Mouse (Mus musculus): ENCODE results near the gene Rps27. TPM values are rescaled to one million over a fixed set of nuclear protein-coding genes. Genes with fewer than 3 reads are reported as not detected.

The Rps27 gene
- polyA plus RNA-seq, 1 experiment from 2014 or later, result 1,461 TPM

DNA sequence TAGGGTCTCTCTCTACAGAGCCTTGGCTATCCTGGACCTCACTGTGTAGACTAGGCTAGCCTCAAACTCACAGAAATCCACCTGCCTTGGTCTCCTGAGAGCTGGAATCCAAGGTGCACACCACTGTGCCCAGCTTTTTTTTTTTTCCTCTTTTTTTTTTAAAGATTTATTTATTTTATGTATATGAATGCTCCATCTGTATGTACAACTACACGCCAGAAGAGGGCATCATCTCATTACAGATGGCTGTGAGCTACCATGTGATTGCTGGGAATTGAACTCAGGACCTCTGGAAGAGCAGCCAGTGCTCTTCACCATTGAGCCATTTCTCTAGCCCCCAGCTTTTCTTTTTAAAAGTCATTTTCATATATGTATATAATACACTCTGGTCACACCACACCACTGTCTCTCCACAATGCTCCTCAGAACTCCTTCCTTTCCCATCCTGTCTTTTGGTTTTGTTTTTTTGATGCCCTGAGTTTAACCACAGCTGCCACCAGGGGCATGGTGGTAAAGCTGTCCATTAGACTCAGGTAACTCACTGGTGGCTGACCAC, 2.5 kb upstream of the Rps27 start:
- Histone ChIP-seq H3K27ac (ENCODE audit: low read length) (no peak overlapping the region), H3K36me3 (ENCODE audit: control insufficient read depth, insufficient read depth, low read length) (no peaks in the 10 kb centered on the region), H3K4me1 (ENCODE audit: control insufficient read depth, insufficient read depth, low read length) (peaks cover 14% of the 10 kb centered on the region), H3K27me3 (replicated peaks; ENCODE audit: control insufficient read depth, insufficient read depth, low read length) (no peaks in the 10 kb centered on the region), H3K4me2 (ENCODE audit: low read depth, low read length) (no peak overlapping the region), H3K9ac (ENCODE audit: low read depth, low read length) (no peak overlapping the region), H3K9me3 (ENCODE audit: control insufficient read depth, low read length) (no peaks in the 10 kb centered on the region), H3K4me3 (ENCODE audit: low read length) (no peak overlapping the region)
- ATAC-seq, result no peak
- WGBS, result 48% methylated on average over 1 of the region's 1 CpGs

- ATAC-seq, result peak; percentile 66
- 12% methylated on average over 12 of the region's 12 CpGs for WGBS
Observed at GRCm38 (mm10) chr3:90213956-90214684, 669 bp upstream of the Rps27 start.

GRCm38 (mm10) chr3:90212723-90213122, 728 bp downstream of the Rps27 start:
- Histone ChIP-seq H3K9ac (ENCODE audit: low read depth, low read length) (peak overlapping the region; percentile 93), H3K9me3 (ENCODE audit: control insufficient read depth, low read length) (no peaks in the 10 kb centered on the region), H3K36me3 (ENCODE audit: control insufficient read depth, insufficient read depth, low read length) (peaks cover 13% of the 10 kb centered on the region), H3K4me2 (ENCODE audit: low read depth, low read length) (peak overlapping the region; percentile 93), H3K27ac (ENCODE audit: low read length) (peak overlapping the region; percentile 89; the same call in 1 of the 2 replicates), H3K27me3 (replicated peaks; ENCODE audit: control insufficient read depth, insufficient read depth, low read length) (no peaks in the 10 kb centered on the region), H3K4me1 (ENCODE audit: control insufficient read depth, insufficient read depth, low read length) (peaks cover 14% of the 10 kb centered on the region), H3K4me3 (ENCODE audit: low read length) (peak overlapping the region; percentile 85)
- WGBS, result 9% methylated on average over 5 of the region's 5 CpGs
- ATAC-seq, result no peak

More at GRCm38 (mm10) chr3:90213956-90214684, 669 bp upstream of the Rps27 start:
- Histone ChIP-seq H3K27me3 (replicated peaks; ENCODE audit: control insufficient read depth, insufficient read depth, low read length) (no peaks in the 10 kb centered on the region), H3K9me3 (ENCODE audit: control insufficient read depth, low read length) (no peaks in the 10 kb centered on the region), H3K27ac (ENCODE audit: low read length) (no peak overlapping the region), H3K9ac (ENCODE audit: low read depth, low read length) (peak overlapping the region; percentile 46; the same call in 1 of the 2 replicates), H3K36me3 (ENCODE audit: control insufficient read depth, insufficient read depth, low read length) (peaks cover 3% of the 10 kb centered on the region; the same call in 1 of the 2 replicates), H3K4me2 (ENCODE audit: low read depth, low read length) (peak overlapping the region; percentile 43), H3K4me3 (ENCODE audit: low read length) (peak overlapping the region; percentile 85), H3K4me1 (ENCODE audit: control insufficient read depth, insufficient read depth, low read length) (peaks cover 14% of the 10 kb centered on the region)

GRCm38 (mm10) chr3:90211475-90212398, 1.7 kb downstream of the Rps27 start:
- 72% methylated on average over 13 of the region's 13 CpGs for WGBS
- H3K27me3 ChIP-seq (replicated peaks; ENCODE audit: control insufficient read depth, insufficient read depth, low read length), result no peaks in the 10 kb centered on the region
- peak overlapping the region; percentile 93 for H3K9ac ChIP-seq (ENCODE audit: low read depth, low read length)
- H3K27ac ChIP-seq (ENCODE audit: low read length), result no peak overlapping the region; the same call in 1 of the 2 replicates
- peaks cover 14% of the 10 kb centered on the region for H3K4me1 ChIP-seq (ENCODE audit: control insufficient read depth, insufficient read depth, low read length)
- peak overlapping the region; percentile 93 for H3K4me2 ChIP-seq (ENCODE audit: low read depth, low read length)
- H3K9me3 ChIP-seq (ENCODE audit: control insufficient read depth, low read length), result no peaks in the 10 kb centered on the region
- ATAC-seq, result no peak
- peak overlapping the region; percentile 85 for H3K4me3 ChIP-seq (ENCODE audit: low read length)
- peaks cover 13% of the 10 kb centered on the region for H3K36me3 ChIP-seq (ENCODE audit: control insufficient read depth, insufficient read depth, low read length)

- Histone ChIP-seq H3K36me3 (ENCODE audit: control insufficient read depth, insufficient read depth, low read length) (peaks cover 13% of the 10 kb centered on the region), H3K27ac (ENCODE audit: low read length) (no peak overlapping the region), H3K4me1 (ENCODE audit: control insufficient read depth, insufficient read depth, low read length) (peaks cover 14% of the 10 kb centered on the region), H3K4me3 (ENCODE audit: low read length) (no peak overlapping the region), H3K9me3 (ENCODE audit: control insufficient read depth, low read length) (no peaks in the 10 kb centered on the region), H3K4me2 (ENCODE audit: low read depth, low read length) (no peak overlapping the region), H3K9ac (ENCODE audit: low read depth, low read length) (no peak overlapping the region), H3K27me3 (replicated peaks; ENCODE audit: control insufficient read depth, insufficient read depth, low read length) (no peaks in the 10 kb centered on the region)
- WGBS, result 91% methylated on average over 5 of the region's 5 CpGs
- no peak for ATAC-seq
Observed at GRCm38 (mm10) chr3:90209908-90210566, 3.4 kb downstream of the Rps27 start.

- Histone ChIP-seq H3K27me3 (replicated peaks; ENCODE audit: control insufficient read depth, insufficient read depth, low read length) (no peaks in the 10 kb centered on the region), H3K4me1 (ENCODE audit: control insufficient read depth, insufficient read depth, low read length) (peaks cover 14% of the 10 kb centered on the region), H3K4me3 (ENCODE audit: low read length) (no peak overlapping the region), H3K27ac (ENCODE audit: low read length) (no peak overlapping the region), H3K9ac (ENCODE audit: low read depth, low read length) (no peak overlapping the region), H3K4me2 (ENCODE audit: low read depth, low read length) (no peak overlapping the region), H3K36me3 (ENCODE audit: control insufficient read depth, insufficient read depth, low read length) (peaks cover 13% of the 10 kb centered on the region), H3K9me3 (ENCODE audit: control insufficient read depth, low read length) (no peaks in the 10 kb centered on the region)
- no peak for ATAC-seq
- WGBS, result 80% methylated on average over 2 of the region's 2 CpGs
Observed at GRCm38 (mm10) chr3:90208662-90209061, 4.8 kb downstream of the Rps27 start.

GRCm38 (mm10) chr3:90204582-90204981, 8.9 kb downstream of the Rps27 start:
- 91% methylated on average over 2 of the region's 2 CpGs for WGBS
- H3K4me1 ChIP-seq (ENCODE audit: control insufficient read depth, insufficient read depth, low read length), result no peaks in the 10 kb centered on the region
- ATAC-seq, result no peak

GRCm38 (mm10) chr3:90203619-90204018, 9.8 kb downstream of the Rps27 start:
- H3K4me1 ChIP-seq (ENCODE audit: control insufficient read depth, insufficient read depth, low read length), result no peaks in the 10 kb centered on the region
- H3K9me3 ChIP-seq (ENCODE audit: control insufficient read depth, low read length), result no peaks in the 10 kb centered on the region
- ATAC-seq, result no peak
- peaks cover 8% of the 10 kb centered on the region; the same call in 1 of the 2 replicates for H3K36me3 ChIP-seq (ENCODE audit: control insufficient read depth, insufficient read depth, low read length)
- no peaks in the 10 kb centered on the region for H3K27me3 ChIP-seq (replicated peaks; ENCODE audit: control insufficient read depth, insufficient read depth, low read length)
- no peak overlapping the region for H3K27ac ChIP-seq (ENCODE audit: low read length)
- H3K9ac ChIP-seq (ENCODE audit: low read depth, low read length), result no peak overlapping the region
- H3K4me3 ChIP-seq (ENCODE audit: low read length), result no peak overlapping the region
- no peak overlapping the region for H3K4me2 ChIP-seq (ENCODE audit: low read depth, low read length)
- 64% methylated on average over 5 of the region's 5 CpGs for WGBS

More at GRCm38 (mm10) chr3:90204582-90204981, 8.9 kb downstream of the Rps27 start:
- no peaks in the 10 kb centered on the region for H3K27me3 ChIP-seq (replicated peaks; ENCODE audit: control insufficient read depth, insufficient read depth, low read length)
- H3K27ac ChIP-seq (ENCODE audit: low read length), result no peak overlapping the region
- no peaks in the 10 kb centered on the region for H3K9me3 ChIP-seq (ENCODE audit: control insufficient read depth, low read length)
- no peak overlapping the region for H3K4me2 ChIP-seq (ENCODE audit: low read depth, low read length)
- no peak overlapping the region for H3K9ac ChIP-seq (ENCODE audit: low read depth, low read length)
- H3K4me3 ChIP-seq (ENCODE audit: low read length), result no peak overlapping the region
- H3K36me3 ChIP-seq (ENCODE audit: control insufficient read depth, insufficient read depth, low read length), result peaks cover 10% of the 10 kb centered on the region; the same call in 1 of the 2 replicates
